Mouse (Mus musculus): ENCODE results near the gene Kcnn4.

DNA sequence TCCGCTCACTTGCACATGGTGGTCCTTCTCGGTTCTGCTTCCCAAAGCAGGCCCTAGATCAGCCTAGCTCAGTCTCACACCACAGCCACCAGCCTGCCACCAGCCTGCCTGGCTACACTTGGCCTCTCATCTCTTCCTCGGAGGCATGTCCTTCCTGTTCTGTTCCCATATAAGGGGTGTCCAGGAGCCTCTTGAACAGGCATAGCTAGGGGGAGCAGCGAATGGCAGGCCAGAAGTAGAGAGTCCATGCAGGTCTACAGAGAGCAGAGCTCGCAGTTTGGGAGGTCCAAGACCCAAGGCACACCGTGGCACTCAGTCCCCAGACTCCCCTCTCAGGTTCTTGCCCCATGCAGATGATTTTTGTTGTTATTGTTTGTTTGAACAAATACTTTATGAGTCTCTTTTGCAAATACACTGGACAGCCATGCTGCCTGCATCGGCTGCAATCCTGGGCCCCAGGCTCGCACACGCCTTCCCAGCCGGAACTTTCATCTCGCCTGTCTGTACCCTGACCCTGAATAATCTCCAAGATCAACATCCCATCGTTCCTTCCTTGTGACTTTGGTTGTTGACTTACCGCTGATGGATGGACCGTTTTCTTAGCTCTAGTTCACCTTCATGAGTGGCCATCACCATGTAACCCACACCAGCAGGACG is 53.2 kb downstream of the Kcnn4 start:
- TF ChIP-seq CTCF (IDR thresholded peaks at IDR 0.05; ENCODE audit: low read depth) (no peak), EP300 (IDR thresholded peaks at IDR 0.05; ENCODE audit: low read depth) (no peak)
